Mouse (Mus musculus) kidney, adult 2 months (tissue): ENCODE results near the gene Fam3c. TPM values are rescaled to one million over a fixed set of nuclear protein-coding genes. Genes with fewer than 3 reads are reported as not detected.

Source experiments
- DNase-seq: peaks from one replicate; pipeline ENCODE4 v3.0.0; 2021
- H3K27ac ChIP-seq: fragments of 200-500 bp; 2 replicates; pipeline ENCODE4 v1.5.1; 2012; ENCODE audit warnings: low read depth, low read length, control low read depth, inconsistent platforms; ENCODE audit not compliant: insufficient read depth
- H3K27me3 ChIP-seq: fragments of 200-500 bp; replicated peaks from 2 replicates; pipeline ENCODE4 v1.6.1; 2012; ENCODE audit warnings: mild to moderate bottlenecking, moderate library complexity, low read length, inconsistent platforms; ENCODE audit not compliant: control insufficient read depth, insufficient read depth
- H3K36me3 ChIP-seq: fragments of 200-500 bp; 2 replicates; pipeline ENCODE4 v1.6.1; 2012; ENCODE audit warnings: mild to moderate bottlenecking, moderate library complexity, low read length, inconsistent platforms; ENCODE audit not compliant: control insufficient read depth, insufficient read depth
- H3K4me1 ChIP-seq: fragments of 200-500 bp; 2 replicates; pipeline ENCODE4 v1.6.1; 2011; ENCODE audit warnings: low read length; ENCODE audit not compliant: control insufficient read depth, insufficient read depth
- H3K4me3 ChIP-seq: fragments of 200-500 bp; 2 replicates; pipeline ENCODE4 v1.5.1; 2011; ENCODE audit warnings: mild to moderate bottlenecking, low read depth, low read length, control low read depth; ENCODE audit not compliant: insufficient read depth
- CTCF ChIP-seq: fragments of 200-500 bp; conservative IDR thresholded peaks from 2 replicates; pipeline ENCODE4 v1.5.1; 2011; ENCODE audit warnings: low read depth, mild to moderate bottlenecking, control low read depth, low read length, moderate library complexity, mixed read lengths; ENCODE audit not compliant: insufficient read depth, insufficient read length
- POLR2A ChIP-seq: fragments of 200-500 bp; IDR thresholded peaks from one replicate; pipeline ENCODE4 v1.6.1; 2011; ENCODE audit warnings: low read depth, low read length, control low read depth
- WGBS: fragments of 180-500 bp; shearing (Covaris S2); methylation state at CpG from one replicate; pipeline ENCODE4 v1.1.7; 2018; 5-methylcytosine and 5-hydroxymethylcytosine counted together
- polyA plus RNA-seq: library from polyadenylated mRNA; depleted of rRNA; stranded (reverse); fragments of >200 nt; gene quantifications from 2 replicates; pipeline ENCODE4 v1.2.3, GENCODE M21; 2012

Fam3c gene
- polyA plus RNA-seq, 1 experiment: 5.3 TPM

DNA sequence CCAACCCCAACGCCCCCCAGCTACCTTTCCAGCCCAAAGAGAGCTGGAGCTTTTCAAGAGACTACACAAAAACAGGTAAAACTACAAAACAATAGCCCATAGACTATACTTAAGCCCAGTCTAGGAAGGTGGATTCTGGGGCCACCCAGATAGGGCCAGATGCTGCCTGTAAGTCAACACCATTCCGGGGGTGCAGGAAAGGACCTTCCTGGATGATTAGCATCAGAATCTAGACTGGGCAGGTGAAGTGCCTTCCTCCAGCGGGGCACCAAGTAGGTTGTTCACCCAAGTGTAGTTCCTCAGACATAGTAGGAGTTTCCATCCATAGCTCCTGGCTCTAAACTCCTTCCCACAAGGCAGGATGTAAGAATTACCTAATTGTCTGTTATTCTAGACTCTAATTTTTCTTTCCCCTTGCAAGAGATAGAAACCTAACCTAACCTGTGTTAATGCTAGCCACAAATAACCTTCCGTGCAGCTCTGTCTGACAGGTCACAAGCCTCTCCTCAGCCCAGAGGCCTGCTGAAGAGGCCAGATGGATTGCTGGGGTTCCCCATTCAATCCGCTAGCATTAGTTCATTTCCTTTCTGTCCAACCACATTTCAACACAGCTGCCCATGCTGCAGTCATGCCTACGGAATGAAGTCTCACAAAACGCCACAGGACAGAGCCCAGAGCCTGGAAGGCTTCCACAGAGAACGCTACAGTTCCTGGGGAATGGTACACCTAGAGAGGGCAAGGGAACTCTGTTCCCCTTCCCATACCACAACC, 8.7 kb downstream of the Fam3c start:
- no peak overlapping the region for H3K27ac ChIP-seq
- TF ChIP-seq POLR2A (no peak), CTCF (no peak)
- peaks cover 3% of the 10 kb centered on the region; the same call in 1 of the 2 replicates for H3K4me1 ChIP-seq
- 73% methylated on average over 8 of the region's 8 CpGs for WGBS
- no peaks in the 10 kb centered on the region for H3K27me3 ChIP-seq
- H3K36me3 ChIP-seq: no peaks in the 10 kb centered on the region
- no peak for DNase-seq
- no peak overlapping the region for H3K4me3 ChIP-seq

DNA sequence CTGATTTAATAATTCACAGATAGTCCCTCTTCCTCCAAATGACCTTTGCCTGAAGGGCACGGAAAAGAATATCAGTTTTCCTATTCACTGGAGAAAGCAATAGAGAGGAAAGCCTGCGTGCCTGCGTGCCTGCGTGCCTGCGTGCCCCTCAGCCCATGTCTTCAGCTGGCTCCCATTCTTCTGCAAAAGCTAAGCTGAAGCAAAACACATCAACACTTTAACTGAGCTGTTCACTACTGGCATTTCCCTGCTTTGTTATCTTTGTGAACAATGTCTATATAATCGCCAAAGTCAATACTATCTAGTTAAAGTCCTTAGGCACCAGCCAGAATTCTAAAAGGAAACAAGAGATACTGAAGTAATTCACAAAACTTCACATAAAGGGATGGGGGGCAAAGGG, 11.6 kb downstream of the Fam3c start:
- no peak overlapping the region for H3K27ac ChIP-seq
- no peaks in the 10 kb centered on the region for H3K36me3 ChIP-seq
- no peaks in the 10 kb centered on the region for H3K27me3 ChIP-seq
- H3K4me3 ChIP-seq: no peak overlapping the region
- peak; percentile 28 for DNase-seq
- peaks cover 3% of the 10 kb centered on the region; the same call in 1 of the 2 replicates for H3K4me1 ChIP-seq
- TF ChIP-seq CTCF: no peak
- TF ChIP-seq POLR2A: no peak
- WGBS: 27% methylated on average over 6 of the region's 6 CpGs

DNA sequence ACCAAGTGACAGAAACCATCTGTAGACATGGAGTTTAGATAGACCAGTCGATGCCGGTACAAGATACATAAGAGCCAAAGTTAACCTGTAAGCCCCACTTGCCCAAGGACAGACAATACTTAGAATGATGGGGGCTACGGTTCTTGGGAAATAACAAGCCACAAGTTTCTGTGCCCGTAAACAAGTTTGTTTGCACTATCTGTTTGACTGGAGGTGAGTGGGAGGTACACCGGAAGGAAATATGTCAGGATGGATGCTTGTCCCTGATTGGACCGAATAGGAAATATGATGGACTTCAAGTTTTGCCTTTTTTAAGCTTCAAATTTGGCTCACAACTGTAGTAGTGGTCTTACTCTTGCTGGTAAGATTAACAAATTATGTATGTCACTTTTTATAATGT, 12.3 kb downstream of the Fam3c start:
- Histone ChIP-seq H3K27ac (no peak overlapping the region), H3K36me3 (no peaks in the 10 kb centered on the region), H3K4me1 (peaks cover 3% of the 10 kb centered on the region; the same call in 1 of the 2 replicates), H3K27me3 (no peaks in the 10 kb centered on the region), H3K4me3 (no peak overlapping the region)
- DNase-seq: no peak
- no peak for TF ChIP-seq POLR2A
- WGBS: 93% methylated on average over 6 of the region's 6 CpGs

GRCm38 (mm10) chr6:22343292-22343691, 12.8 kb downstream of the Fam3c start:
- WGBS: 86% methylated on average over 3 of the region's 3 CpGs
- DNase-seq: no peak
- Histone ChIP-seq H3K4me1 (peaks cover 3% of the 10 kb centered on the region; the same call in 1 of the 2 replicates), H3K4me3 (no peak overlapping the region), H3K27me3 (no peaks in the 10 kb centered on the region), H3K27ac (no peak overlapping the region), H3K36me3 (no peaks in the 10 kb centered on the region)
- TF ChIP-seq CTCF (no peak), POLR2A (no peak)

- whole genome bisulfite sequencing: 95% methylated on average over 14 of the region's 14 CpGs
- Histone ChIP-seq H3K4me1 (peaks cover 3% of the 10 kb centered on the region; the same call in 1 of the 2 replicates), H3K27ac (no peak overlapping the region), H3K27me3 (no peaks in the 10 kb centered on the region), H3K36me3 (no peaks in the 10 kb centered on the region), H3K4me3 (no peak overlapping the region)
- TF ChIP-seq CTCF: no peak
- no peak for TF ChIP-seq POLR2A
- no peak for DNase-seq
Observed at GRCm38 (mm10) chr6:22340779-22341178, 15.3 kb downstream of the Fam3c start.

DNA sequence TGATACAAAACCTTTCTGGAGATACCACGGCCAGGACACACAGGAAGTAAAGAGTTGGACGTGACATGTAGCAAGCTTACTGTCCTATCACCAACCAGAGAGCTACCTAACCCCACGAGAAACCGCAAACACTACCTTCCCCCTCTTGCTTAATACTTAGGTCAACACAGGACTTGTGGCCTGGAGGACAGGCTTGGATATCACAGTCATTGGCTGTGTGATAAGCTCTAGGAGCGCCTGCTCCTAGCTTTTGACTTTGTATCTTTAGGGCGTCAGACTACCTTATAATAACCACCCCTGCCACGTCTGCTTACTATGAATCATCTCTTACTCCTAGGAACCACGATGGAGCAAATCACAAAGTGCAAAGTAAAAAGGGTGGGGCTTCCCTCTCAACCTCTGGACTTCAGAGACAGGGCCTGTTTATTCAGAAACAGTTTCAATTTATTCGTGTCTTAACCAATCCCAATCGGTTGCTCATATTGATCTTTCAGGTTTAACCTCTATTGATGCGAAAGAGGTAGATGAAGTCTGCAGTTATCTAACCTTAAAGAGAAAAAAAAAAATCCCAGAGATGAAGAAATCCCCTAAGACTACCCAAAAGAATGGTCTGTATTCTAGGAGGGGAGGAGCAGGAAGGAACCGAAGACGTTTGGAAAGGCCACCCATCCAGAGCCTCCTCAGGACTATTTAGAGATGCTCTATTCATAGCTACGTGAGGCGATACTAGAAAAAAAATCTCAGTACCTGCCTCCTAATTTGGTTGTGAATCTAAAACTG, 16.1 kb downstream of the Fam3c start:
- Histone ChIP-seq H3K36me3 (no peaks in the 10 kb centered on the region), H3K4me3 (no peak overlapping the region), H3K4me1 (peaks cover 3% of the 10 kb centered on the region; the same call in 1 of the 2 replicates), H3K27me3 (no peaks in the 10 kb centered on the region), H3K27ac (no peak overlapping the region)
- TF ChIP-seq POLR2A: no peak
- TF ChIP-seq CTCF: no peak
- peak; percentile 23 for DNase-seq
- WGBS: 89% methylated on average over 15 of the region's 15 CpGs

GRCm38 (mm10) chr6:22332548-22332947, 23.5 kb downstream of the Fam3c start:
- no peak for DNase-seq
- TF ChIP-seq POLR2A (no peak), CTCF (no peak)
- WGBS: 78% methylated on average over 2 of the region's 2 CpGs
- H3K4me1 ChIP-seq: peaks cover 3% of the 10 kb centered on the region; the same call in 1 of the 2 replicates
- no peaks in the 10 kb centered on the region for H3K36me3 ChIP-seq
- H3K27me3 ChIP-seq: no peaks in the 10 kb centered on the region
- H3K27ac ChIP-seq: no peak overlapping the region
- H3K4me3 ChIP-seq: no peak overlapping the region
